Mouse (Mus musculus) testis, adult 2 months (tissue): ENCODE data around the gene Uvrag.
A peak's percentile ranks its signal among the peaks of the same experiment; 100 is the strongest.

ENCODE experiments used
- CTCF ChIP-seq: fragments of 200-500 bp; IDR thresholded peaks from 2 replicates; pipeline ENCODE4 v1.5.1; 2012; ENCODE audit warnings: low read depth, mild to moderate bottlenecking, inconsistent platforms, low read length, moderate library complexity; ENCODE audit not compliant: control insufficient read depth, insufficient read depth, insufficient replicate concordance
- POLR2A ChIP-seq: fragments of 200-500 bp; IDR thresholded peaks from 2 replicates; pipeline ENCODE4 v1.6.1; 2012; ENCODE audit warnings: low read depth, mild to moderate bottlenecking, inconsistent platforms, low read length, moderate library complexity; ENCODE audit not compliant: control insufficient read depth

DNA sequence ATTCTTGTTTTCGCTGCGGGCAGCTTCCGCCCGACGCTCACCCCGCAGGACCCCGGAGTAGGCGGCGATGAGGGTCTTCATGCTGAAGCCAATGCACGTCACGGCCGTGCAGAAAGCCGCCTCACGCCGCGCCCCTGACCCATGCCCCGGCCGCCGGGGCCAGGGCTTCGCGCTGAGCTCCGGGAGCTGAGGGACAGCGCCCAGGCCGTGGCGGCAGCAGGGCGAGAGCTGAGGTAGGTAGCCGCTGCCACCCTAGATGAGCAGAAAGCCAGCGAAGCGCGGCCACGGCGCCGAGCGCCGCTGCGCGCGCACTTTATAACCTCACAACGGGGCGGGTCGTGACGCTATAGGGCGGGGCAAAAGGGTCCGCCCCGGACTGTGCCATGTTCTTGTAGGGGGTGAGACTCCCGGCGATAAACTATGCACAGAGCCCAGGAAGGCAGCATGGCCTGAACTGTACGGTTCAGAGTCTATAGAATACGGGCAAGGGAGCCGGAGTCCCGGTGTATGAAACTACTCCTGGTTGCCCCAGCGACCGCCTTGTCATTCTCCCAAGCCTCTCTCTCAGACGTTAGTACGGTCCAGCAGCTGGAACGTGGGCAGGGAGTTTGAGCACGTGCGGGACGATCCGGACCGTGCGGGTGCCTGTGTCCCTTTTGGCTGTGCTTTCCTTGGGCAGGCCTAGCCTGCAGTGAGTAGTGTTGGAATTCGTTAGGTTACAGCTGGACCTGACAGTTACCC lies 41.7 kb upstream of the Uvrag start, which contains the start of gene Dgat2:
- peak; percentile 92 for TF ChIP-seq POLR2A
- TF ChIP-seq CTCF = no peak
